Mouse (Mus musculus): ENCODE measurements at regions not wholly inside any gene's neighbourhood (a gene's known extent, or its start where the extent isn't known, plus 50 kb on each side); places are given as distances from the start of the nearest gene placed in this dataset.

DNA sequence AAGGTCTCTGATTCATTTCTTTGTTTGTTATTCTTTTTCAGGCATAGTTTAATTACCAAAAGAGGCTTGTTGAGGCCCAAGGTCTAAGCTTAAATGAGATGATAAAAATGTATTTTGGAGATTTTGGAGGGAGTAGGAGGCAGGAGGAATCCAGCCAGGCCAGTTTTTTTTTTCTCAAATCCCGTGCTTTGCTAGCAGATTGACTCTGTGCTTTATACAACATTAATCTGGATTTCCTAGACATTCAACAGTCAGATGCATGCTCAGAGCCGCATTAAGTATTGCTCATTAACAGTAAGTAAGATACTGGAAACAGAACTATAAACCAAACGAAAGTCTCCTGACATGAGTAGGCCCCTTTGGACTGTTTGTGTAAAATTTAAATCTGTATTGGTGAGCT is 662.9 kb upstream of the Nrsn1 start:
- DNase-seq (ENCODE audit: low spot score in 2 of 2) = peak in 1 of 2 experiments; percentile 40

DNA sequence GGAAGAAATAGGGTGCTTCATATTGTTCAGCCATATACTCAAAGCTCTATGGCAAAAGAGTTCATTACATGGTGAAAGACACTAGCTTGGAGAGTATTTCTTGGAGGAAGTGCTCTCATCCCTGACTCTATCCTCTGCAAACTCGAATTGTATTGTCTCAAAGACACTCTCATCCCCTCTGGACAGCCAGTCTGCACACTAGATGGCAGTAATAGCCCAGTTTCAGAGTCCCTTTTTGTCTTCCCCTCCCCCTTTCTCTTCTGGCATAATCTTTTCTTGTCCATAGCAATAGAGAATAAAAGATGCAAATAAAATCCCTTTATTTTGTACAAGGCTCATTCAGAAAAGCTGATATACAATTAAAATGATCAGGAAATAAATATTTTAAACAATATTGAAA is 662.5 kb upstream of the Nrsn1 start:
- DNase-seq (ENCODE audit: low spot score in 2 of 2) = peak; percentile 42 to 85

GRCm38 (mm10) chr13:25932365-25932764 is 662.1 kb upstream of the Nrsn1 start:
- DNase-seq (ENCODE audit: low spot score in 2 of 2) = no peak

DNA sequence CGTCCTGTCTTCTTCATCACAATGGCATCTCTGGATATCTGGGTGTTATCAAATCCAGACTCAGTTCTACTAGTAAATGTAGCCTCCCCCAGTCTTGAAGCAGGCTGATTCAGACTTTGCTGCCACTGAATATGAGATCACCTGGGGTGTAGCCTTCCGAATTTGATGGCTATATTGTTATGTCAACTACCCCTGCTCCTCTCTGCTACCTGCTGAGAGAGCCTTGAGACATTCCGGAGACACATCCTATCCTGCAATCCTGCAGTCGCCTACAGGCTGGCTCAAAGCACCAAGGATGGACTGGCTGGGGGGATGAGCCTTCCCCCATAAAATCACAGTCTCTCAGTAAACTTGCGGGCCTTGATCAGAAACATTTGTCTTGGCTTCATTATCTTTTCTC is 655.4 kb upstream of the Nrsn1 start:
- DNase-seq (ENCODE audit: low spot score in 2 of 2) = no peak

- DNase-seq (ENCODE audit: low spot score in 2 of 2) = no peak
Measured at GRCm38 (mm10) chr13:25899871-25900270, 629.6 kb upstream of the Nrsn1 start.

GRCm38 (mm10) chr13:25893150-25893549 is 622.8 kb upstream of the Nrsn1 start:
- DNase-seq (ENCODE audit: low spot score in 2 of 2) = no peak

DNA sequence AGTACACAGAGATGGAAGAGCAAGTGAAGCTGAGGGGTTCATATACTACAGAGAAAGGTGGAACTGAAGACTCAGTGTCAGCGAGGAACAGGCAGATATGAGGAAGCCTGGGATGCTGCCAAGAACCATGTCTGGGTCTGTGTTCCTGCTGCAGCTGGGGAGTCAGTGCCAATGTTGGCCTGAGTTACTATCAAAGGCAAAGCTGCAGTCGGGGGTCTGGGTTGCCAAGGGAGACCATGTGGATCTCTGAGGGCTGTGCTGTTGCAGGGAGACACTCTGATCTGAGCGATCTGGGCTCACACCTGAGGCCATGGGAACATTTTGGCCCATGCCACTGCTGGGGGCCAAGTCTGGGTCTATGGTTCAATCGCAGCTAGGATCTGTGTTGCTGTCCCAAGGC is 612.5 kb upstream of the Nrsn1 start:
- peak; percentile 9 to 11 for DNase-seq (ENCODE audit: low spot score in 2 of 2)

- DNase-seq (ENCODE audit: low spot score in 2 of 2) = no peak
Measured at GRCm38 (mm10) chr13:25868923-25869322, 598.6 kb upstream of the Nrsn1 start.

GRCm38 (mm10) chr13:25858207-25858606 is 587.9 kb upstream of the Nrsn1 start:
- no peak for DNase-seq (ENCODE audit: low spot score in 2 of 2)

- no peak for DNase-seq (ENCODE audit: low spot score in 2 of 2)
Measured at GRCm38 (mm10) chr13:25857569-25857968, 587.3 kb upstream of the Nrsn1 start.

- DNase-seq (ENCODE audit: low spot score in 2 of 2) = no peak
Measured at GRCm38 (mm10) chr13:25857096-25857495, 586.8 kb upstream of the Nrsn1 start.

- DNase-seq (ENCODE audit: low spot score in 2 of 2) = no peak
Measured at GRCm38 (mm10) chr13:25856549-25856948, 586.2 kb upstream of the Nrsn1 start.

- peak; percentile 31 to 54 for DNase-seq (ENCODE audit: low spot score in 2 of 2)
Measured at GRCm38 (mm10) chr13:25848156-25848555, 577.9 kb upstream of the Nrsn1 start.

- DNase-seq (ENCODE audit: low spot score in 2 of 2) = no peak
Measured at GRCm38 (mm10) chr13:25838237-25838636, 567.9 kb upstream of the Nrsn1 start.

- no peak for DNase-seq (ENCODE audit: low spot score in 2 of 2)
Measured at GRCm38 (mm10) chr13:25829146-25829924, 559.0 kb upstream of the Nrsn1 start.

- no peak for DNase-seq (ENCODE audit: low spot score in 2 of 2)
Measured at GRCm38 (mm10) chr13:25808564-25809253, 538.4 kb upstream of the Nrsn1 start.

DNA sequence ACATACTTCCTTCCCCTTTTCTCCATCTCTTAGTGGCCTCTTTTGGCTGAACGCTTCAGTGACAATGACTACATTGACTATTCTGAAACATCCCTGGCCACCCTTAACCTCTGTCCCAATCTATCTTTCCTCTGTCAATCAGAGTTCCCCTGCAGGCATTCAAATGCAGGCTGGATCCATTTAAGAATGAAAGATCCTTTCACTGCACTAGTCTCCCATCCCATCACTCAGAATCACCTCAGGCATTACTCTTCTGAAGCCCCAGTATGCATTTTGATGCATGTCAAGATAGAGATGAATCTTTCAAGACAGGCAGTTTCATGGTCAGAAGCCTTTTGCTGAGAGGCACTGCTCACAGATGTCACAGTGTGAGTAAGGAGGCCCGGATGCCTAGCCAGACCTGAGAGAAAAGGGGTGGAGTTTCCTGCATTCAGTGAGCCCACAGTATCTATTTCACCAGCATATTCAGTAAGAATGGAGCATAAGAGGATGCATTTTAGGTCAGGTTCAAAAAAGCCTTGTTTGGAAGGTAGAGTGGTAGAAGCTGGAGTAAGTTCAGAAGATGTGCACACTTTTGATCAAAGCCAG is 523.0 kb upstream of the Nrsn1 start:
- DNase-seq (ENCODE audit: low spot score in 2 of 2) = no peak

DNA sequence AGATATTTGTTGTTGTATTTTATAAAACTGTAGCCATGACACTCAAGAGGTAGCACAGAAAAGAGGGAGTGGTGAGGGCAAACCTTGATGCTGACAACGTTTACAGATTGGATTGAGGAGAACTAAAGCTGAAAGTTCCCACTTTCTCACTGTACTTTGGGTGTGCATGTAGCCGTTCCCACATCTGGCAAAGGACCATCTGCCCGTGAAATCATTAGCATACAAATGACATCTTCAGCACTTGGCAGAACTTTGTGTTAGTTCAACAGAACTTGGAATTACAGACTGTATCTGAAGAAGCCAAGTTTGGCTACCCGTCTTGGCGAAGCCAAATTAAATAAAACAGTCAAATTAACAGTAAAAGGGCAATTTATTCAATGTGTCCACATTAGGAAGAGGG is 510.9 kb upstream of the Nrsn1 start:
- peak in 1 of 2 experiments; percentile 38 for DNase-seq (ENCODE audit: low spot score in 2 of 2)

DNA sequence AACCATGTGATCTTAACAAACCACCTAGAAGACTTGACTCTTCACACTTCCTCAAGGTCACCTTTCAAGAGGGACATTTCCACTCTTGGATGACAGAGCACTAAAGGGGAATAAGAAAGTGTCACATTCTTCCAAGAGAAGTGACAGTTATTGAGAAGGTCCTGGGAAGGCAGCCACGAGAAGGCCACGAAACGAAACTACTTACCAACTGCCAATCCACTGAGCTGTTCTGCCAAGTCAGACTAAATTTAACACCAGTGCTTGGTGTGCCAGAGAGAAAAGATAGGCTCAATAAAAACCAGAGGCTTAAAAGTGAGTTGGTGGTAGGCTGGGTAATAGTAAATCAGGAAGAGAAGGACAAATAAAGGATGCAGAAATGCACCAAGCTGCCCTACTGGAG is 507.4 kb upstream of the Nrsn1 start:
- peak; percentile 4 to 46 for DNase-seq (ENCODE audit: low spot score in 2 of 2)

DNA sequence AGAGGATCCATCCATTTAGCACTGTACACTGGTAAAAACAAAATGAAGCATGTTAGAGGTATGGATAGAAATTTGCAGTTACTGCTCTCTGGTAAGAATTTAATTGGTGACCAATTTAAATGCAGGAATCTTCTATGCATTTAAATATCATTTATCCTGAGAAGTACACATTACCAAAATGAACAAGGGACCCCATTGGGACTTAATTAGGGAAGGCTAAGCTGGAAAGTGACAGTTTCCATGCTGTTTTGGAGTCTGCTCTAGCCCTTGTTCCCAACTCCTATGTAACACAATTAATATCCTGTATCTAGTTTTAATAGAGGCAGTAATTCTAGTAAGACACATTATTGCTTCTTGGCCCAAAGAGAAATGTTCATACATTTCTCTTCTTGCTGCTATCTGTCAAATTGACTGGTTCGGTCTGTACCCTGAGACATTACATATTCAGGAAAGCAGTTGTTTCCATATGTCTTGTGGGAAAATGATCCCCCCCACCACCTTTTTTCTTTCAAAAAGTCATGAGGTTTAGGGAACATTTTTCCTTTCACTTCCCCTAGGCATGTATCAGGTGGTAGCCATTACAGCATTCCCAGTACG is 504.4 kb upstream of the Nrsn1 start:
- DNase-seq (ENCODE audit: low spot score in 2 of 2) = no peak

DNA sequence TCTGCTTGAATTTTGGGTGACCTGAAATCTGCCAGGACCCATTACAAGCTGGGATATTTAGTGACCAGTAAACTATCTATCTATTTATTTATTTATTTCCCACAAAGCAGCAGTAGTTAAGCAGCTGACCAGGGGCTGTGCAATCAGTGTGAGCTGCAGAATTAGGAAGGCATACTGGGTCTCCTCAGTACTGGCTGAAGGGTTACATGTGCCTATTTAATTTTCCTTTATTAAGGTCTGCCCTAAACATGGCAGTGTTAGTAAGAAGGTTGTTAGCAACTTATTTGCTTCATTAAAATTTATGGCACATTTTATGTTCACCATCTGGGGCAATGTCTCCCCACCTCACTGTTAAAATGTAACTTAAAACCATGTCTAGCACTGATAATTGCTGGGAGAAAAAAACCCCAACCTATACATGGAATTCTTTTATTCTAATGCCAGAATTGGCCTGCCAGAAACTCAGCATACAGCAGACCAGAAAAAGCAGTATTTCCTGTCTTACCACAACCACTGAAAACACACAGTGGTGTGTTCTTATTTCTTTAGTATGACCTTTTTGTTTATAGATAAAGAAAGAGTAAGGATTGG is 484.3 kb upstream of the Nrsn1 start:
- DNase-seq (ENCODE audit: low spot score in 2 of 2) = no peak

- no peak for DNase-seq (ENCODE audit: low spot score in 2 of 2)
Measured at GRCm38 (mm10) chr13:25751409-25751777, 481.1 kb upstream of the Nrsn1 start.

Measured in layer of hippocampus, postnatal 14 days (tissue).